Mouse (Mus musculus) G1E (cell line): ENCODE results near the gene Enho. TPM values are rescaled to one million over a fixed set of nuclear protein-coding genes. Genes with fewer than 3 reads are reported as not detected.

ENCODE experiments used
- ATAC-seq: 2 replicates; pipeline ENCODE4 v1.8.0; 2016; ENCODE audit warnings: mild to moderate bottlenecking; ENCODE audit not compliant: insufficient number of reproducible peaks, poor library complexity, low FRiP score, severe bottlenecking; ENCODE audit errors: extremely low read depth
- DNase-seq: peaks from one replicate; pipeline ENCODE4 v3.0.0; 2012; ENCODE audit warnings: low spot score
- H3K27me3 ChIP-seq: 2 replicates; pipeline ENCODE4 v1.6.1; 2012; ENCODE audit warnings: mild to moderate bottlenecking, low read length, inconsistent platforms; ENCODE audit not compliant: insufficient read depth
- H3K36me3 ChIP-seq: replicated peaks from 2 replicates; pipeline ENCODE3; 2012; ENCODE audit warnings: mild to moderate bottlenecking, inconsistent platforms
- H3K4me1 ChIP-seq: 2 replicates; pipeline ENCODE4 v1.6.1; 2012; ENCODE audit warnings: low read depth, low read length, inconsistent platforms, mixed read lengths; ENCODE audit not compliant: insufficient read depth
- H3K4me3 ChIP-seq: 2 replicates; pipeline ENCODE4 v1.5.1; 2012; ENCODE audit warnings: low read depth, mild to moderate bottlenecking, inconsistent platforms, low read length, moderate library complexity, mixed read lengths
- H3K9me3 ChIP-seq: replicated peaks from 2 replicates; pipeline ENCODE4 v1.6.1; 2012; ENCODE audit warnings: inconsistent platforms
- CTCF ChIP-seq: IDR thresholded peaks from 2 replicates; pipeline ENCODE4 v1.5.1; 2012; ENCODE audit warnings: low read depth, low read length, inconsistent platforms, mixed read lengths
- GATA1 ChIP-seq: IDR thresholded peaks from 2 replicates; pipeline ENCODE4 v1.6.1; 2012; ENCODE audit warnings: borderline replicate concordance, low read length, inconsistent platforms, mixed read lengths
- GATA2 ChIP-seq: IDR thresholded peaks from 2 replicates; pipeline ENCODE4 v1.6.1; 2012; ENCODE audit warnings: low read depth, low read length, inconsistent platforms, borderline replicate concordance
- POLR2AphosphoS5 ChIP-seq: IDR thresholded peaks from 2 replicates; pipeline ENCODE4 v1.6.1; 2012; ENCODE audit warnings: low read depth, low read length, inconsistent platforms; ENCODE audit not compliant: insufficient replicate concordance
- TAL1 ChIP-seq: conservative IDR thresholded peaks from 2 replicates; pipeline ENCODE4 v1.6.1; 2012; ENCODE audit warnings: low read depth, low read length, inconsistent platforms, mixed read lengths
- polyA plus RNA-seq: library from polyadenylated mRNA; stranded (reverse); fragments of >175 nt; gene quantifications from 2 replicates; pipeline ENCODE4 v1.2.3, GENCODE M21; 2012
- total RNA-seq, 2 experiments: library from RNA; stranded (forward) in 1 of 2; stranded (reverse) in 1 of 2; fragments of 200-1000 nt in 1 of 2; fragments of >200 nt in 1 of 2; fragmentation: Nextera tagmentation in 1 of 2; gene quantifications; 2 replicates each; pipeline ENCODE4 v1.2.3; 2014 to 2017

Enho gene
- total and polyA plus RNA-seq, 3 experiments: 0.22 TPM; not detected in 2

DNA sequence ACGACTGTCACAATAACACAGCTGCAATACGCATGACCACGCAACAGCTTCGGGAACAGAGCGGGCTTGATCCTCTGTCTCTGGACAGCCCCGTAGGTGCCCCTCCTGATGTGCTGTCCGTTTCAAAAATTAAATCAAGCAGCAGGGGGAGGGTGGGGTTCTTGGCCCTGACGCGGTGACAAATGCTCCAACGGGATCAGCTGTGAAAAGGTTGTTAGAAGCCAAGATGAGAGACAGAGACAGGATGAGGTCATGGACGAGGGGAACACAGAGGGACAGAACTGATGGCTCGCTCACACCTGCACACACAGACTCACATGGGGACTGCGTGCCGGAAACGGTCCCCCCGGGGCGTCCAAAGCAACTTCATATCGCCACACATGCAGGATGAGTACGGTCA is 33.1 kb upstream of the Enho start:
- no peaks in the 10 kb centered on the region for H3K9me3 ChIP-seq
- ATAC-seq: no peak
- DNase-seq: no peak
- no peaks in the 10 kb centered on the region for H3K36me3 ChIP-seq
- no peak overlapping the region for H3K4me3 ChIP-seq
- peaks cover 17% of the 10 kb centered on the region for H3K27me3 ChIP-seq
- H3K4me1 ChIP-seq: no peaks in the 10 kb centered on the region
- TF ChIP-seq CTCF (no peak), GATA1 (no peak), GATA2 (no peak), POLR2AphosphoS5 (no peak), TAL1 (no peak)

DNA sequence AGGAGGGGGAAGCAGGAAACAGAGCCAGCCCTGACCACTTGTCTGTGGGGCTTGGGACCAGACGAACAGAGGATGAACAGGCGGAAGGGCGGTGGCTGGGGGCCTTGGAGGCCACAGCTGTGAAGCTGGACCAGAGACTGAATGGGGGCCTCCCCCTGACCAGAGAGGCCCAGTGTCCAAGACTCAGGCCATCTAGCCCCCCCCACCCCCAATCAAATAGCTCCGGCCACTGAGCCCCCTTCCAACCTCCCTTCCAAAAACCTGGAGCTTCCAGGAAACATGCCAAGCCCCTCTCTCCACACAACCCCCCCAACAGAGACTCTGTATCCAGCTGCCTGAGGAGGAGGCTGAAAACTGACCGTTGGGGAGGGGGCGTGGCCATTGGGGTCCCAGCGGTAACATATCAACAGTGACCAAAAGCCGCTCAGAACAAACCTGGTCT is 32.4 kb upstream of the Enho start:
- Histone ChIP-seq H3K36me3 (no peaks in the 10 kb centered on the region), H3K4me3 (no peak overlapping the region), H3K27me3 (peaks cover 17% of the 10 kb centered on the region), H3K4me1 (no peaks in the 10 kb centered on the region), H3K9me3 (no peaks in the 10 kb centered on the region)
- ATAC-seq: no peak
- TF ChIP-seq POLR2AphosphoS5 (no peak), GATA1 (no peak), GATA2 (no peak), TAL1 (no peak), CTCF (no peak)
- DNase-seq: no peak

DNA sequence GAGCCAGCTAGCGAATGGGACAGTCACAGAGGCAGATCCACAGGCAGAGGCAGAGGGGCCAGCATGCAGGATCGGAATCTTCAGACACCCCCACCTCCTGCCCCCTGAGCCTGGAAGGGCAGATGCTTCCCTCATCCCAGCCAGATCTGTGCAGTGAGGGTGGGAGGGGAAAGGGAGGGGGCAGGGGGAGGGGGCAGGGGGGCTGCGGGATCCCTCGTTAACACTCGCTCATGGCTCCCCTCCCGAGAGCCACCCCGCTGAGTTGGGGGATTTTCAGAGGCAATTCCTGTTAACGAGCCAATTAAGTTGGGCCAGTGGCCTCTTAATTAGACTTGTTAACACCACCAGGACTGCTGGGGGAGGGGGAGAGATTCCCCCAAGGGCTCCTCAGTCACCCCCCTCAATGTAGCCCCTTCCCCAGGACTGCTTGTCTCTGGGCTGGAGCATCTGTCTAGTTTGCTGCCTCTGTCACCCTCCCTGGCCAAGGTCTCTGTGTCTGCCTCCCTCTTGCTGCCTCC is 31.9 kb upstream of the Enho start:
- no peak for DNase-seq
- Histone ChIP-seq H3K27me3 (peaks cover 12% of the 10 kb centered on the region), H3K4me3 (no peak overlapping the region), H3K4me1 (no peaks in the 10 kb centered on the region), H3K36me3 (no peaks in the 10 kb centered on the region), H3K9me3 (no peaks in the 10 kb centered on the region)
- TF ChIP-seq GATA2 (no peak), CTCF (no peak), POLR2AphosphoS5 (no peak), TAL1 (no peak)
- ATAC-seq: no peak

DNA sequence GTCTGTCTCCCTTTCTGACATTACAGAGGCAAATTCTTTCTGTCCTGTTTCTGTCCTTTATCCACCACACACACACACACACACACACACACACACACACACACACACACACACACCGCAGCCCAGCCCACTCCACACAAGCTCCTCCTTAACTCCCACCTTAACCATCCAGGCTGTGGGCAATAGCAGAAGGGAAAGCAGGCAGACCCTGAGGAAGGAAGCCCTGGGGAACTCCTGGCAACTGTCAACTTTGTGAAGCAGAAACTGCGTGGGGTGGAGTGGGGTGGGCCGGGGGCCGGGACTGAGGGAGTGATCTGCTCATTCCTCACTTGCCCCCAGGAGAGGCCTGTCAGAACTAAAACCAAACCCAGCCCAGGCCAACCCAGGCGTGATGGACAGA is 31.4 kb upstream of the Enho start:
- H3K4me3 ChIP-seq: no peak overlapping the region
- no peaks in the 10 kb centered on the region for H3K9me3 ChIP-seq
- TF ChIP-seq GATA2: no peak
- no peak for TF ChIP-seq GATA1
- no peak for TF ChIP-seq TAL1
- TF ChIP-seq CTCF: no peak
- no peak for TF ChIP-seq POLR2AphosphoS5
- no peak for ATAC-seq
- no peaks in the 10 kb centered on the region for H3K36me3 ChIP-seq
- H3K4me1 ChIP-seq: no peaks in the 10 kb centered on the region
- peaks cover 13% of the 10 kb centered on the region for H3K27me3 ChIP-seq
- DNase-seq: no peak

DNA sequence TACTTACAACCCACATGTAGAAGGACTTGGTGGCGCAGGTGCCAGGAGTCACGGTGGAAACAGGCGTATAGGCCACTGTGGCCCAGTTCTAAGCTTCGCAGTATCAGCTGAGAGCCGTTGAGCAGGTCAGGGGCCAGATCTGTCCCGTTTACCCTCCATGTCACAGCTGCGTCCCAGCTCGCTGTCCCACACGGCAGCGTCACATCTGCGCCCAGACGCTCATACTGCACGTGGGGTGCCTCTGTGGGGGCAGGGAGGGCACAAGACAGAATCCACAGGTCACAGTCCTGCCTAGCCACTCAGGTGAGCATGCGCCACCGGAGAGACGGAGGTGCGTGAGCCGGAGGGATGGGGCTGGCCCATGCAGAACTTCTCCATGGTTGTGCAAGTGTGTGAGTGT is 30.7 kb upstream of the Enho start:
- no peak overlapping the region for H3K4me3 ChIP-seq
- ATAC-seq (no peak), DNase-seq (no peak)
- H3K9me3 ChIP-seq: no peaks in the 10 kb centered on the region
- no peaks in the 10 kb centered on the region for H3K4me1 ChIP-seq
- TF ChIP-seq GATA2: no peak
- TF ChIP-seq POLR2AphosphoS5: no peak
- TF ChIP-seq TAL1: no peak
- no peak for TF ChIP-seq GATA1
- TF ChIP-seq CTCF: no peak
- peaks cover 14% of the 10 kb centered on the region for H3K27me3 ChIP-seq
- H3K36me3 ChIP-seq: no peaks in the 10 kb centered on the region

DNA sequence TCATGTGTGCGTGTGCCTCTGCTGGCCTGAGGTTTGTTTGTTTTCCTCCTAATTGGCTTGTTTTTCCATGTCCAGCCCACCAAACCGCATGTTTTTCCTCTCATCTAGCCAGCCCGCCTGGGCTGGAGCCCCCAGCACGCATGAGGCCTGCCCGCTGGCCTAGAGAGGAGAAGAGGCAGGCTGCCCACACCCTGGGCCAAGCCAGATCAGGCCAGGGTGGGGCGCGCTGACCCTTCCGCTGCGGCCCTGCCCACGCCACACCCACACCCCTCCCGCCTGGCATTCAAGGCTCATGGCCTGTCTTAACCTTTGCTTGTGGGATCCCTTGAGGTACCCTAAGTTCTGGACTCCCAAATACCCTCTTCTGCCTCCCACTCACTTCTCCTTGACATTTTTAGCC is 26.5 kb upstream of the Enho start:
- ATAC-seq (no peak), DNase-seq (no peak)
- Histone ChIP-seq H3K36me3 (no peaks in the 10 kb centered on the region), H3K4me1 (no peaks in the 10 kb centered on the region), H3K9me3 (no peaks in the 10 kb centered on the region), H3K27me3 (peaks cover 27% of the 10 kb centered on the region), H3K4me3 (no peak overlapping the region)
- TF ChIP-seq GATA1 (no peak), CTCF (no peak), TAL1 (no peak), GATA2 (no peak), POLR2AphosphoS5 (no peak)

DNA sequence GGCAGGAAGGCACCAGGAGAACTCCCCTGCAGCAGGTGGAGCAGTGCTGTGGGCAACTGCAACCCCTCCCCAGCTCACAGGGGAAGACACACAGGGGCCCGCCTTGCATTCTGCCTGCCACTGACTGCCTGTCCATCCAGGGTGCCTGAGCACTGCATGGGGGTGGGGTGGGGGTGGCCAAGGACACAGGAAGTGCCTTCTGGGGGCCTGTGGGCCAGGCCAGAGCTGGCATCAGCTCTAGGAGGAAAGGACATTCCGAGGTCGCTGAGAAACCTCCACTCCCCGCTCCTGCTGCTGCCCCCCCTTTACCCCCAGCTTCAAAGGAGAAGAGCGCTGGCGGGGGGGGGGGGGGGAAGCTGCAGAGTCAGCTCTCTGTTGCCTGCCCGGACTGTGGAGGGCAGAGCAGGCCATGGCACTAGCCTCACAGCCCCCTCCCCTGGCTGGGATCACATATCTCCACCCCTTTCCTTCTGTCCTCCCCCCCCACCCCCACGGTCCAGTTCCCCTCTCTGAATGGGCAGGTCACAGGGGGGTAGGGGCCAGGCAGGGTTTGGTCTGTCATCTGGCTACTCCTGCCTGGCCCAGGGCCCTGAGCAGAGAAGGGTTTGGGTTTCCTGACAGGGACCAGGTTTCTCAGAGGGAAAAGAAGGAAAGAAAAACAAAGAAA is 25.0 kb upstream of the Enho start:
- Histone ChIP-seq H3K9me3 (no peaks in the 10 kb centered on the region), H3K36me3 (no peaks in the 10 kb centered on the region), H3K4me3 (no peak overlapping the region), H3K4me1 (no peaks in the 10 kb centered on the region), H3K27me3 (peaks cover 26% of the 10 kb centered on the region)
- ATAC-seq (no peak), DNase-seq (no peak)
- TF ChIP-seq GATA1: no peak
